Mouse (Mus musculus) kidney, postnatal 14 days (tissue): ENCODE data around the gene Setmar.

Experiments
- DNase-seq: peaks from one replicate; pipeline ENCODE4 v3.0.0; 2022; ENCODE audit warnings: mixed read lengths

Setmar gene

DNA sequence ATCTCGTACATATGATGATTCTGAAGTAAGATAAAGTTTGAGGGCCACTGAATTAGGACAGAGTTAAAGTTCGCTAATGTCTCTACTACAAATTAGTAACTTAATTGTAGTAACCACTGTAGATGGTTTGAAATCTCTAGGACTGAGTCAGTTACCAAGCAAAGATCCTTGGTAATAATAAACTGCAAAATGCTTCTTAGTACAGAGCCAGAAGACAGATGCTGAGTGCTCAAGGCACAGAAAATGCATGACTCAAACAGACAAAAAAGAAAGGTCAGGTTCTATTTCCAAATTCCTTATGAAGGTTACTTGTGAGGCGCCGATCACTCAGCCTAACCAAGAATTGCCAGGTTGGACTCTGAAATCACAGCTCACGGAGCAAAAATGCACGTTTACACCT is 53.0 kb downstream of the Setmar start:
- no peak for DNase-seq

DNA sequence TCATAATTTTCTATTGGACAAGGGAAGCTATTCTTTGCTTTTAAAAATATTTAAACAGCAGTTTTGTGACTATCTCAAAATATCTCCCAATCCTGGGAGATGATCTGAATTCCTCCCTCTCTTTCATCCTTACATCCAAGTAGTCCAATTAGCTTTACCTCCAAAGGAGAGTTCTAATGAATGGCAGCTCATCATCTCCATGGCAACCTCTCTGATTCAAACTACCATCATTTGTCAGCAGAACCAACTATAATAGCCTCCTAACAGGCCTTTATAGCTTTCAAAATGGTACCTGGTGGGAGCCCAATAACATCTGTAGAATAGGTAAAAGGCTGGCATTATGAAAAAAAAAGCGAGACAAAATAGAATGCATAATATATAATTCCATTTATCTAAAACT is 60.6 kb downstream of the Setmar start:
- DNase-seq: no peak

DNA sequence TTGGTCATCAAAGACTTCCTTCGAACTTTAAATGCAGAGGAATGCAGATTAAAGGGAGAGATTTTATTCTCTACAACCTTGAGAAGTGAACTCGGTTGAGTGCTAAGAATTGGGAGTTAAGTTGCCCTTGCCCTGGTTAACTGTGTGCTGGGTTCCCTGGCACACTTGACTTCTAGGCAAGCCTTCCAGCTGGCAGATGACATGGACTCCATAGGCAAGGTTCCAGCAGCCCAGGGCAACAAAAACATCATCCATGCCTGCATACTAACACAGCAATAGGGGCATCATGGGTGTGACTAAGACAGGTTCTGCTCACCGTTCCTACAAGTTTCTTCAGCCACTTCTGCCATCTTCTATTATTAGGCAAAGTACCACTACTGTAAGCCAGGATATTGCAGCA is 61.8 kb downstream of the Setmar start:
- no peak for DNase-seq
